Mouse (Mus musculus) limb, embryonic 14.5 days (tissue): Measurements from ENCODE around the gene Dnajb8. TPM values are rescaled to one million over a fixed set of nuclear protein-coding genes. Genes with fewer than 3 reads are reported as not detected.

Experiments used
- ATAC-seq: fragments of 200-750 bp; cut with Nextera tagmentation; 2 replicates; pipeline ENCODE4 v1.8.0; 2017; ENCODE audit warnings: low read depth, moderate number of reproducible peaks, moderate TSS enrichment; ENCODE audit not compliant: low FRiP score
- DNase-seq: peaks from one replicate; pipeline ENCODE4 v3.0.0-alpha.2; 2015; ENCODE audit warnings: low spot score
- H3K27ac ChIP-seq: fragments of 300-500 bp; sonication (generic); replicated peaks from 2 replicates; pipeline ENCODE4 v1.5.1; 2014; ENCODE audit warnings: low read depth, mild to moderate bottlenecking, low read length, moderate library complexity, mixed read lengths
- H3K27me3 ChIP-seq: fragments of 300-500 bp; sonication (generic); 2 replicates; pipeline ENCODE4 v1.6.1; 2014; ENCODE audit warnings: low read length, mixed read lengths; ENCODE audit not compliant: control insufficient read depth, insufficient read depth
- H3K36me3 ChIP-seq: fragments of 300-500 bp; sonication (generic); 2 replicates; pipeline ENCODE4 v1.6.1; 2014; ENCODE audit warnings: mild to moderate bottlenecking, low read length, moderate library complexity, mixed read lengths; ENCODE audit not compliant: control insufficient read depth, insufficient read depth
- H3K4me1 ChIP-seq: fragments of 300-500 bp; sonication (generic); 2 replicates; pipeline ENCODE4 v1.6.1; 2014; ENCODE audit warnings: antibody characterized with exemption, low read length, mixed read lengths; ENCODE audit not compliant: control insufficient read depth, insufficient read depth
- H3K4me2 ChIP-seq: fragments of 300-500 bp; sonication (generic); replicated peaks from 2 replicates; pipeline ENCODE4 v1.6.1; 2014; ENCODE audit warnings: low read depth, mild to moderate bottlenecking, low read length, moderate library complexity; ENCODE audit not compliant: severe bottlenecking
- H3K4me3 ChIP-seq: fragments of 300-500 bp; sonication (generic); replicated peaks from 2 replicates; pipeline ENCODE4 v1.5.1; 2014; ENCODE audit warnings: low read length
- H3K9ac ChIP-seq: fragments of 300-500 bp; sonication (generic); 2 replicates; pipeline ENCODE4 v1.6.1; 2014; ENCODE audit warnings: mild to moderate bottlenecking, low read depth, low read length, moderate library complexity; ENCODE audit not compliant: severe bottlenecking
- H3K9me3 ChIP-seq: fragments of 300-500 bp; sonication (generic); 2 replicates; pipeline ENCODE4 v1.6.1; 2016; ENCODE audit warnings: low read length; ENCODE audit not compliant: control insufficient read depth
- POLR2A ChIP-seq: fragments of 200-500 bp; IDR thresholded peaks from 2 replicates; pipeline ENCODE4 v1.8.0; 2012; ENCODE audit warnings: inconsistent platforms, mild to moderate bottlenecking, moderate library complexity, borderline replicate concordance; ENCODE audit not compliant: insufficient read depth, insufficient read length; ENCODE audit errors: extremely low read depth
- WGBS: fragments of 180-500 bp; shearing (Covaris S2); extraction: QIAGEN DNeasy Blood & Tissue Kit; methylation state at CpG from one replicate; pipeline ENCODE4 v1.1.7; 2014; 5-methylcytosine and 5-hydroxymethylcytosine counted together
- polyA plus RNA-seq, 2 experiments: library from polyadenylated mRNA; depleted of rRNA in 1 of 2; stranded (reverse) in 1 of 2; unstranded in 1 of 2; fragments of >200 nt; fragmentation: Nextera tagmentation in 1 of 2; extraction: Ambion mirVana in 1 of 2; gene quantifications; 2 replicates each; pipeline versions ENCODE4 v1.2.1 to v1.2.3; 2012 to 2014

Dnajb8 gene
- polyA plus RNA-seq, 2 experiments: not detected

- no peak overlapping the region for H3K4me2 ChIP-seq
- no peaks in the 10 kb centered on the region for H3K4me1 ChIP-seq
- H3K9ac ChIP-seq: no peak overlapping the region
- ATAC-seq: no peak
- no peak for TF ChIP-seq POLR2A
- H3K4me3 ChIP-seq: no peak overlapping the region
- no peak for DNase-seq
- no peaks in the 10 kb centered on the region for H3K9me3 ChIP-seq
- H3K36me3 ChIP-seq: no peaks in the 10 kb centered on the region
- H3K27me3 ChIP-seq: peaks cover 41% of the 10 kb centered on the region
- WGBS: 81% methylated on average over 10 of the region's 10 CpGs
- H3K27ac ChIP-seq: no peak overlapping the region
Measured at GRCm38 (mm10) chr6:88207403-88208033, 14.6 kb upstream of the Dnajb8 start.

GRCm38 (mm10) chr6:88208321-88208720 is 13.7 kb upstream of the Dnajb8 start:
- ATAC-seq: no peak
- WGBS: 93% methylated on average over 3 of the region's 3 CpGs
- no peaks in the 10 kb centered on the region for H3K36me3 ChIP-seq
- no peak overlapping the region for H3K9ac ChIP-seq
- H3K27me3 ChIP-seq: peaks cover 33% of the 10 kb centered on the region
- no peaks in the 10 kb centered on the region for H3K4me1 ChIP-seq
- H3K27ac ChIP-seq: no peak overlapping the region
- no peak overlapping the region for H3K4me2 ChIP-seq
- no peak for TF ChIP-seq POLR2A
- no peaks in the 10 kb centered on the region for H3K9me3 ChIP-seq
- DNase-seq: no peak
- H3K4me3 ChIP-seq: no peak overlapping the region

GRCm38 (mm10) chr6:88209453-88209852 is 12.6 kb upstream of the Dnajb8 start:
- H3K27ac ChIP-seq: no peak overlapping the region
- no peak for TF ChIP-seq POLR2A
- no peaks in the 10 kb centered on the region for H3K36me3 ChIP-seq
- WGBS: 71% methylated on average over 5 of the region's 5 CpGs
- H3K4me2 ChIP-seq: no peak overlapping the region
- no peak overlapping the region for H3K9ac ChIP-seq
- no peak for DNase-seq
- no peaks in the 10 kb centered on the region for H3K9me3 ChIP-seq
- H3K4me3 ChIP-seq: no peak overlapping the region
- H3K27me3 ChIP-seq: peaks cover 21% of the 10 kb centered on the region
- no peaks in the 10 kb centered on the region for H3K4me1 ChIP-seq
- ATAC-seq: no peak

DNA sequence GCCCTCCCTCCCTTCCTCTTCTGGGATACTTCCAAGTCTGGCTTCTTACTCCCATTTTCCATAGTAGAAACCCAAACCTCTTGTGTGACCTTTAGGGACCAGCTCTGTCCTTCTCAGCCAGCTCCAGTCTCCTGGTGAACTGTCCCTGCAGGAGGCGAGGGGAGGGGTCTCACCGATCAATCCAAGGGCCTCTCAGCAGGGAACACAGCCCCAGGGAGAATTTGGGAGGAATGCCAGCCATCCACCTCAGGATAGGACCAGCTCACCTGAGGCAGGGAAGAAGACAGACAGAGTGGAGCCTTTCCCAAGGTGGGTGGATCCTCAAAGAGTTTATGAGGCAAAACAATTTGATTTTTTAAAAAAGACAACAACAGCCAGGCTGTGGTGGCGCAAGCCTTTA is 11.9 kb upstream of the Dnajb8 start:
- H3K4me1 ChIP-seq: no peaks in the 10 kb centered on the region
- peaks cover 14% of the 10 kb centered on the region for H3K27me3 ChIP-seq
- no peak overlapping the region for H3K4me2 ChIP-seq
- no peak overlapping the region for H3K4me3 ChIP-seq
- no peak for TF ChIP-seq POLR2A
- no peaks in the 10 kb centered on the region for H3K9me3 ChIP-seq
- no peak for DNase-seq
- ATAC-seq: no peak
- 50% methylated on average over 3 of the region's 3 CpGs for WGBS
- H3K36me3 ChIP-seq: no peaks in the 10 kb centered on the region
- H3K9ac ChIP-seq: no peak overlapping the region
- H3K27ac ChIP-seq: no peak overlapping the region

DNA sequence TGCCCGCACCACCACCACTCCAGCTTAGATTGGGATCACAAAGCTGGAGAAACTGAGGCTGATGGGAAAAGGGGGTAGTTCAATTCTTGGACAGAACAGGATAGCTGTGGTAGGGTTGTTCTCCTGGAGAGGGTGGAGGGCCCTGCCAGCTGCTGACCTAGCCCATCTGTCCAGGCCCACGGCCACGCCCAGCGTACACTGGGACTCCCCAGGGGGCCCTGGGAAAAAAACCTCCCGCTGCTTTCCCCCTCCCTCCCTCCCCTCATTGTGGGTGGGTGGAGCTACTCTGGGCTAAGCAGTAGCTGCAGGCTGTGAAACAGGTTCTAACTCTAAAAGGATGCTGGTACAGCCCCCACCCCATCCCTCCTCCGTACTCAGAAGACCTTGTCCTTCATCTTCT is 6.3 kb upstream of the Dnajb8 start:
- DNase-seq (no peak), ATAC-seq (no peak)
- 37% methylated on average over 6 of the region's 6 CpGs for WGBS
- no peak overlapping the region for H3K9ac ChIP-seq
- H3K36me3 ChIP-seq: no peaks in the 10 kb centered on the region
- no peak overlapping the region for H3K27ac ChIP-seq
- H3K9me3 ChIP-seq: 0 out of 2 replicates have a peak, but pooled peaks cover 3% of the 10 kb centered on the region
- no peak overlapping the region for H3K4me3 ChIP-seq
- no peaks in the 10 kb centered on the region for H3K4me1 ChIP-seq
- no peaks in the 10 kb centered on the region for H3K27me3 ChIP-seq
- TF ChIP-seq POLR2A: no peak
- H3K4me2 ChIP-seq: no peak overlapping the region
